Mouse (Mus musculus) heart, adult 11 months (tissue): ENCODE data around the gene Micu2.

ENCODE experiments used
- DNase-seq: peaks from one replicate; pipeline ENCODE4 v3.0.0; 2022

Gene Micu2

GRCm38 (mm10) chr14:57890011-57890842, 108.8 kb downstream of the Micu2 start, which contains the start of gene Zdhhc20:
Zdhhc20 (minus strand) TSS chr14:57890276.
- DNase-seq: peak; percentile 99

GRCm38 (mm10) chr14:57889541-57890010, 109.5 kb downstream of the Micu2 start:
- no peak for DNase-seq

- peak; percentile 95 for DNase-seq
Observed at GRCm38 (mm10) chr14:57887171-57887570, 111.9 kb downstream of the Micu2 start.

GRCm38 (mm10) chr14:57886032-57886431, 113.0 kb downstream of the Micu2 start:
- peak; percentile 14 for DNase-seq

GRCm38 (mm10) chr14:57883341-57883740, 115.7 kb downstream of the Micu2 start:
- DNase-seq: peak; percentile 64

GRCm38 (mm10) chr14:57882720-57883119, 116.3 kb downstream of the Micu2 start:
- DNase-seq: peak; percentile 45

- peak; percentile 98 for DNase-seq
Observed at GRCm38 (mm10) chr14:57881793-57882192, 117.3 kb downstream of the Micu2 start.

- DNase-seq: no peak
Observed at GRCm38 (mm10) chr14:57881074-57881473, 118.0 kb downstream of the Micu2 start.

GRCm38 (mm10) chr14:57877921-57878320, 121.1 kb downstream of the Micu2 start:
- DNase-seq: no peak

- DNase-seq: no peak
Observed at GRCm38 (mm10) chr14:57866676-57867276, 132.3 kb downstream of the Micu2 start.
